Mouse (Mus musculus) cerebellum, postnatal 10 days (tissue): ENCODE measurements at regions not wholly inside any gene's neighbourhood (a gene's known extent, or its start where the extent isn't known, plus 50 kb on each side); places are given as distances from the start of the nearest gene placed in this dataset.

Experiments used
- DNase-seq, 2 experiments: peaks; one replicate each; pipeline ENCODE4 v3.0.0; 2021; ENCODE audit warnings: mixed read lengths in 2 of 2

DNA sequence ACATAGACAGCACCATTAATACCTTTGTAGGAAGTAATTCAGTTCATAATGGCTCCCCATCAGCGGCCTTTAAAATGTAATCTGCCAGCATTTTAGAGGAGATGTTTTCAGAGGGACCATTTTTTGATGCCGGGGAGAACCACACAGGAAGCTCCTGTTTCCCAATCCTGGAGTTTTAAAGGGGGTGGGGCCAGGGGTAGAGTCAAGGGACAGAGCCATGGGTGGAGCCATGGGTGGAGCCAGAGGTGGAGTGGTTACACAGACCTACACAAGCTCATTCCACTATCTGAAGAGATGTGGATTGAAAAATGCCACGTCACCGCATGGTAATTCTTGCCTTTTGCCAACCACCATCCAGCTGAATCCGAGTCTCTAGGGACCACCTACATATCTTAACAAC is 67.1 kb upstream of the Plcl2 start:
- DNase-seq: no peak

DNA sequence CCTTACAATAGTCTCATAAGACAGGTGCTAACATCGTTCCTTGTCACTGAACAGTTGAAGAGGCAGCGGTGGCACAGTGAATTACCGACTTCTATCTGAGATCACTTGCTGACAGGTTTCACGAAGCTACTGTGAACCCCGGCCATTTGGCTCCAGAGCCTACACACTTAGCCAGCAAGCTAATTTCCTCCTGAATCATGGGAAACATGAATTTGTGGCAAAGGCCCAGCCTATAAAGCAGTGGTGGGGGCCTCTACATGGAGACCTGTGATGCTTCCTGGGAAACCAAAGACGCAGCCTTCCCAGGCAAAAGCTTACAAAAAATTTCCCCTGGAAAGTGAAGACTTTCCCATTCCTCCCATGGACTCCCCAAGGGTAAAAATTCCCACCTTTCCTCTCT is 66.3 kb upstream of the Plcl2 start:
- DNase-seq: peak; percentile 78 to 79

DNA sequence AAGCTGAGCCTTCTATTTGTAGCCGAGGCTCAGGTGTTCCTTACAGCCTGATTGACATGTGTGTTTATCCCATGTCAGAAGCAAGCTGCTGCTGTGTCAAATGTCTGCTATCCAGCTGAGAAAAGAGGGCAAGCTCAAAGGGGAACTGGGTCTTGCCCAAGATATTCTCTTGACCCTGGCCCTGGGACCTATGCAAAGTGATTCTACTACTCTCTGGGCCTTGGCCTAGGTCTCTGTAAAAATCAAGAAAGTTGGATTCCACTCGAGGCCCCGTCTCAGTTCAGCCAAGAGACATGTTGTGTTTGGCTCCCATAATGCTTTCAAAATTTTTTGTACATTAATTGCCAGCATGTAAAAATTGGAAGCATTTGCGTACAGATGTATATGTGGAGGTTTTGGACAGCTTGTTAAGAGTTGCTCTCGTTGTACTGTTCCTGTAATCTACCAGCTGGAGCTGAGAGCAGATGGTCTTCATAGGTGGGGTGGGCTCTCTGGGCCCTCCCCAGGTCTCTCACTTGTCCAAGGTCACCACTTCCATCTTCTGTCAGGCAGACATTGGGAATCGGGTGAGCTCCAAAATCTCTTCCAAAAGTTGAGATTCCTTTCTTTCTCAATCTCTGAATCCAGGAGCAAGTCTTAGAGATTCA is 65.7 kb upstream of the Plcl2 start:
- peak; percentile 57 to 59 for DNase-seq

DNA sequence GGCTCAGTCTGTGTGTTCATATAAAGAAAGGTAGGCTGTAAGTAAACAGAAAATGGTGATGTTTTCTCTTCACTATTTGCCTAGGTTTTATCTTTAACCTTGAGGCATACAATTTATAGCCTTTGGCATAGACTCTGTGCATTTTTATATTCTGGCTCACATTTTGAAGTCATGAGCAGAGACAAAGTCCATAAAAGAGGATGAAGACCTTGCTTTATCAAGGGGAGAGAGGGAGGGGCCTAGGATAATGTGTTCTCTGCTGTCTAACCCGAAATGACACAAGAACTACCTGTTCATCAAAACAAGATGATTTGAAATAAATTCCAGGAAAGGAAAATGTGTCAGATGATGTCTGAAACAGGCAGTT is 65.2 kb upstream of the Plcl2 start:
- no peak for DNase-seq

DNA sequence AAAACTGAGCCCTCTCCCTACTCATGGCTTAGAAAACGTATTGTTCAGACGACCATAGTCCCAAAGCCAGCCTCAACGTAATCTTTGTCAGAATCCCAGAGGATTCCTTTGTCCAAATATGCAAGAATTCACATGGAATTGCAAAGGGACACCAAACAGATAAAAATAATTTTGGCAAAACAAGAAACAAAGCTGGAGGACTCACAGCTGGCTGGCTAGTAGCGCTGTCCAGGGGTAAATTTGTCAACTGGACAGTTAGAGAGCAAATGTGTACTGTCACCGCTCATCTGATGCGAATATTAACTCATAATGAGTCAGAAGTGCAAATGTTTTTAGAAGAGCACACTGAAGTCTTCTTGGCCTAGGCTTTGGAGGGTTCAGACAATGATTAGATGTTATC is 60.5 kb upstream of the Plcl2 start:
- no peak for DNase-seq

DNA sequence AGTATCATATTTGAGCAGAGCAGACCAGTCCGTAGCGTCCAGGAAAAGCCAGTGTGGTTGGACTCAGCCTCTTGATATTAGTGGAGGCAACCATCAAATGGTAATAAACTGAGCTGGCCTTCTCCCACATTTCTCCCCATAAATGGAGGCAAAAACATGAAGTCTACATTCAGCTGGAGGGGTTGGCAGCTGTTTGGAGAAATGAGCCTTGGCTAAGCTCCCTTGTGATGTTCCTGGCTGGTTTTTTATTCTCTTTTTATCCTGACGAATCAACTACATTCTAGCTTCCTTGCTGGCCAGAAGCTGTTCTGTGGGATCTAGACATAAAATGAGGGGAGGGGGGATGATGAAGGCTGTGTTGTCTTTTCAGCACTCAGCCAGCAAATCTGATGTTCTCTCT is 57.6 kb upstream of the Plcl2 start:
- DNase-seq: no peak

DNA sequence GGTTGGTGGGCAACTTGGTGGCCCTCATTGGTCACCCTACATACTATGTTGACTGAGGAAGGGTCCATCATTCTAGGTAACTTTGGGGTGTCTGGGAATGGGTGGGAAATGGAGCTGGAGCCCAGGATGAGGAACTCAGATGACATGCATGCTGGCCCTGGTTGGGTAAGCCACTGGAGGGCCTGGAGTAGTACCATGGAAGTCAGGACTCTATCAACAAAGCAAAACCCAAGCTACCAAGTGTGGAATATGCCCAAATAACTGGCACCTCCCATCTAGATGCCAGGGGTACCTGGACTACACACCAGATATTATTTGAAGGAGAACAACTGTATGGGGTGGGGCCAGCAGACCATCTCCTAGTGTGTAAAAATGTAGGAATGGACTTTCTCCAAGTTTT is 55.7 kb upstream of the Plcl2 start:
- DNase-seq: no peak

DNA sequence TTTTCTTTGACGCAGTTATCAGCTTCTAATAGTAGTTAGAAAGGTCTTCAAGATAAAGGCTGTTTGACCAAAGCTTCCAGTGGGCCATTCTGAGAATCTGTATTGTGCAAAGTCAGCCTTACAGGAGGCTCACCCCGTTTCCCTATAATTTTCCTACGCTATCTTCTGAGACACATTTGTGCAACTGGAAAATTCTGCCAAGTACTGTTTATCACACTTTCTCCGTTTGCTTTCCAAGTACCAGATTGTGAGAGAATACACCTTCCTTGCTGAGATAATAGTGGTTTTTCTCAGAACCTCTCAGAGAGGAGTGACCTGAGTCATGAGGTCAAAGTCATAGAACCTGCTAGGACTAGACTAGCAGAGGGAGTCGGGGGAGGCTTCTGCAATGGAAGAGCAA is 55.2 kb upstream of the Plcl2 start:
- no peak for DNase-seq

DNA sequence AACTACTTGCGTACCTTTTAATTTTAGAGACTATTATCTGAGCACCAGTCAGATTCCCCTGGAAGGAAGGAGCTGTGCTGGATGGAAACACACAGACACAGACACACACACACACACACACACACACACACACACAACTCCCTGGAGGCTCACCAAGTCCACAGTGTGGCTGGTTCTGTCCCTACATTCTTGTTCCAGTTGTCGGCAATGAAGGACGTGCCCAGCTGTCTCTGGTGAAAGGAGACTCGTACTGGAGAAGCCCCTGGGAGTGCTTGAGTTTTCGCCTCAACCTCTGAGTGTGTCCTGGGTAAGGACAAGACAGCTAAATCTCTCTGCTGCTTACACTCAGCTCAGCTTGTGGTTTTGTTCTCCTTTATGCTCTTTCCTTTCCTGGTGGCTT is 54.3 kb upstream of the Plcl2 start:
- DNase-seq: no peak

DNA sequence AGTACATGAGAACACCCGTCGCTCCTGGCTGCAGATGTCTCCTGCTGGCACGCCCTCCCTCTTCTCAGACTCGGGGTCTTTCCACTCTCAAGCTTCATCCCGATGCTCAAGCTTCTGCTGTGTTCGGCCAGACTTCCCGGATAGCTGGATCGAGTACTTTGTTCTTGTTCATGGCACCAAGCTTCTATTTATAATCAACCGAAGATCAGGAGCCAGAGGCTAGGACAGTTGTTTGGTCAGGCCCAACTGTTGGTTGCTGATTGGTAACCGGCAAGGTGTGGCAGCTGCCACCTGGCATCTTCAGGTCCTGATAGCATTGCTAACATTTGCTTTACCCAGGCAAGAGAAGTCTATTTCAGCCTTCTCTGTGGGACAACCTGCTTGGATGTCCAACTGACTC is 53.5 kb upstream of the Plcl2 start:
- DNase-seq: no peak

DNA sequence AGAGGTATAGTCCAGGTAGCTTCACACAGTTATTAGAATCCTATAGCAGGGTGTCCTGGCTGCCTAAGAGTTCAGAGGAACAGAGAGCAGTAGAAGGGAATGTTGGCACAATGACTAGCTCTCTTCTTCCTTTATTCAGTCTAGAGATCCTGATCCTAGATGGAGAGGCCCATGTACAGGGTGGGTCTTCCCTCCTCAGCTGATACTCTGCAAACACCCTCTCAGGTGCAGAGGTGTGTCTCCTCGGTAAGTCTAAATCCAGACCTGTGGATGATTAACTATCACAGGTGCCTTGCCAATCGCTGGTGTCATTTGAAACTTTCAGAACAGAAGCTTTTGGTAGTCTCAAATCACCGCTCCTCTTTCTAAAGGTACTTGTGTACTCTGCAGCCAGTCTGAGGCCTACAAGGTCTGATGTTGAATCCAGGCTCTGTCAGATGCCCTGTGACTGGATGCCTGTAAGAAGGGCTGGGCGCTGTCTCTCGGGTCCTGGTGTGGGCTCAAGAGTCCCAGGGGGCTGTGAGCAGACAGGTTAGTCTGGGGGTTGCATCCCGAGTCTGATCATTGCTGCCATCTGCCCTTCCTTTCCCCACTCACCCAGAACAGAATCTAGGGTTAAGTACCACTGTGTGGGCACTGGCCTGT is 52.0 kb upstream of the Plcl2 start:
- DNase-seq: no peak

DNA sequence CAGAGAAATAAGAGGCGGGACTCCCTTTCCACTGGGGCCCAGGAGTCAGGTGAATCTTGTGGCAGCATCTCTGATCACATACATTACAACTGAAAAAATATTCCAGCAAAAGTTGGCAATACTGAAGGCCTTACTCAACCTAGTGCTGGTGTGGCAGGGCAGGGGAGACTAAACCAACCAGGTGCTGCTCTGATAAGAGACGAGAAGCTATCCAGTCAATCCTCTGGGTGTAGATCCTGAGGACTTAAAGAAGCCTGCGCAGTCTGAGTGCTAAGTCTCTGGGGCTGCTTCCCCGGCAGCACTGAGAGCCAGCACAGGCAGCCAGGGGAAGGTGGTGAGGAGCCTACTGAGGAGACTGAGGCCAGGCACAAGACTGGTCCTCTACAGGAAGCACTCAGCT is 51.0 kb upstream of the Plcl2 start:
- DNase-seq: no peak
